Mouse (Mus musculus) lung, adult 2 months (tissue): ENCODE data around the gene Thsd4.

Experiments
- CTCF ChIP-seq: fragments of 200-500 bp; IDR thresholded peaks from 2 replicates; pipeline ENCODE4 v1.5.1; 2011; ENCODE audit warnings: mild to moderate bottlenecking, low read length, control low read depth; ENCODE audit not compliant: insufficient read depth
- POLR2A ChIP-seq: fragments of 200-500 bp; IDR thresholded peaks from 2 replicates; pipeline ENCODE4 v1.6.1; 2011; ENCODE audit warnings: low read depth, mild to moderate bottlenecking, control low read depth, low read length, borderline replicate concordance; ENCODE audit errors: extremely low read depth

GRCm38 (mm10) chr9:60517148-60517547 is 4.7 kb downstream of the Thsd4 start:
- TF ChIP-seq POLR2A (no peak), CTCF (no peak)
